In genomic region chr2:26561351-26562016, GRCm38 (mm10) we compare ENCODE assay signal across 9 mouse cellular contexts. TPM values are rescaled to one million over a fixed set of nuclear protein-coding genes. Genes with fewer than 3 reads are reported as not detected.
DNase-seq lines count a peak whose midpoint lies in the region; ATAC-seq and TF ChIP-seq lines count a peak whose summit lies in the region.
"Had no signal": no experiment of that assay in that cellular context is flagged by ENCODE, and none has a peak within 500 bp of the region (broad histone marks: within the 10 kb centered on the region; RNA-seq: fewer than 3 reads in every experiment).

No protein-coding gene starts in this region.

- peak in 1 of 2 experiments; percentile 18 for DNase-seq in cerebellum, adult 2 months
- DNase-seq in cerebellum, postnatal 4 days (ENCODE audit: low spot score in 2 of 2): no peak
- peak; percentile 82 for DNase-seq in ES-CJ7 (ENCODE audit: low read depth, low spot score)
- DNase-seq in fibroblast of lung, adult 2 months (ENCODE audit: low read depth): peak; percentile 56
- DNase-seq in gastrocnemius, postnatal 10 days: no peak
- DNase-seq: liver, embryonic 13.5 days had no signal

- no peaks in the 10 kb centered on the region for H3K4me1 ChIP-seq in cerebellum, adult 2 months (ENCODE audit: control insufficient read depth, insufficient read depth, low read length)
- H3K4me1 ChIP-seq in hindbrain, embryonic 15.5 days (replicated peaks): peaks cover 8% of the 10 kb centered on the region; the same call in 1 of the 2 replicates
- peaks cover 7% of the 10 kb centered on the region for H3K4me1 ChIP-seq in liver, embryonic 16.5 days (ENCODE audit: control insufficient read depth, low read depth, low read length)

- TF ChIP-seq POLR2A in cerebellum, adult 2 months (IDR thresholded peaks at IDR 0.05; ENCODE audit: borderline replicate concordance, insufficient read depth, low read length): no peak

- WGBS in cerebellum, adult 2 months: 44% methylated on average over 6 of the region's 6 CpGs
- WGBS in hindbrain, embryonic 15.5 days: 43% methylated on average over 6 of the region's 6 CpGs
- WGBS in liver, embryonic 16.5 days (ENCODE audit: insufficient replicate concordance): 25% methylated on average over 6 of the region's 6 CpGs

- H3K4me2 ChIP-seq in hindbrain, embryonic 15.5 days: no peak overlapping the region
- no peak overlapping the region for H3K4me2 ChIP-seq in liver, embryonic 16.5 days (ENCODE audit: low read depth, low read length)
- H3K4me2 ChIP-seq: liver, embryonic 13.5 days had no signal

- H3K27me3 ChIP-seq in cerebellum, adult 2 months (ENCODE audit: control insufficient read depth, insufficient read depth, low read length): no peaks in the 10 kb centered on the region
- no peaks in the 10 kb centered on the region for H3K27me3 ChIP-seq in hindbrain, embryonic 15.5 days
- H3K27me3 ChIP-seq in liver, embryonic 16.5 days (ENCODE audit: control insufficient read depth, insufficient read depth, low read depth, low read length): no peaks in the 10 kb centered on the region
- H3K27me3 ChIP-seq: liver, embryonic 13.5 days had no signal

- no peak overlapping the region for H3K27ac ChIP-seq in cerebellum, adult 2 months (ENCODE audit: insufficient read depth, low read length)
- H3K27ac ChIP-seq in hindbrain, embryonic 15.5 days (replicated peaks): no peak overlapping the region
- H3K27ac ChIP-seq in liver, embryonic 16.5 days (ENCODE audit: low read length): no peak overlapping the region
- H3K27ac ChIP-seq: liver, embryonic 13.5 days had no signal

- no peak overlapping the region for H3K9ac ChIP-seq in hindbrain, embryonic 15.5 days
- H3K9ac ChIP-seq in liver, embryonic 16.5 days (ENCODE audit: low read depth, low read length): no peak overlapping the region
- H3K9ac ChIP-seq: liver, embryonic 13.5 days had no signal

- H3K36me3 ChIP-seq in hindbrain, embryonic 15.5 days: no peaks in the 10 kb centered on the region
- no peaks in the 10 kb centered on the region for H3K36me3 ChIP-seq in liver, embryonic 16.5 days (ENCODE audit: control insufficient read depth, insufficient read depth)
- H3K36me3 ChIP-seq: liver, embryonic 13.5 days had no signal

- peak; percentile 72 for ATAC-seq in hindbrain, embryonic 15.5 days (ENCODE audit: low FRiP score, low read depth)
- ATAC-seq in liver, embryonic 16.5 days (ENCODE audit: low read depth): peak; percentile 43; the same call in 1 of the 2 replicates
- ATAC-seq in neutrophil, adult 5-6 weeks (ENCODE audit: extremely low read depth, insufficient number of reproducible peaks, low FRiP score, poor library complexity, severe bottlenecking): peak; percentile 51; the same call in 1 of the 2 replicates

- no peaks in the 10 kb centered on the region for H3K9me3 ChIP-seq in hindbrain, embryonic 15.5 days
- no peaks in the 10 kb centered on the region for H3K9me3 ChIP-seq in liver, embryonic 16.5 days (replicated peaks; ENCODE audit: control insufficient read depth, low read length)
- H3K9me3 ChIP-seq: liver, embryonic 13.5 days had no signal

- TF ChIP-seq CTCF in cerebellum, adult 2 months (IDR thresholded peaks at IDR 0.05; ENCODE audit: borderline replicate concordance, insufficient read depth, low read depth, low read length): peak; percentile 62; the same call in 1 of the 2 replicates

- no peak overlapping the region for H3K4me3 ChIP-seq in cerebellum, adult 2 months (replicated peaks; ENCODE audit: insufficient read depth, low read depth, low read length)
- no peak overlapping the region for H3K4me3 ChIP-seq in hindbrain, embryonic 15.5 days
- H3K4me3 ChIP-seq in liver, embryonic 16.5 days (ENCODE audit: low read depth, low read length): no peak overlapping the region
- H3K4me3 ChIP-seq: liver, embryonic 13.5 days had no signal

RNA-seq across cellular contexts. Expression of gene Egfl7, which starts 18.3 kb away (rescaled TPM):
- 87.1 and 93.0 TPM in 2 replicates for polyA plus RNA-seq in cerebellum, adult 2 months (2012; rRNA removed)
- polyA plus RNA-seq in hindbrain, embryonic 15.5 days (2015; fragmentation: Nextera tagmentation; extraction: Ambion mirVana): 70.7 and 75.3 TPM in 2 replicates
- polyA plus RNA-seq in liver, embryonic 16.5 days (2015; fragmentation: Nextera tagmentation; extraction: Ambion mirVana): 50.9 and 54.3 TPM in 2 replicates
- total RNA-seq in neutrophil, adult 5-6 weeks (2017): 0.58 TPM in 1 of 2 replicates, not detected in the other
- 100 to 1,000 TPM; 104 to 147 TPM for total RNA-seq in gastrocnemius, postnatal 10 days (2021)

RNA-seq across cellular contexts. Expression of gene Gm20532, which starts 25.0 kb away (rescaled TPM):
- polyA plus RNA-seq in cerebellum, adult 2 months (2012; rRNA removed): not detected in 2 replicates
- not detected in 2 replicates for polyA plus RNA-seq in hindbrain, embryonic 15.5 days (2015; fragmentation: Nextera tagmentation; extraction: Ambion mirVana)
- not detected in 2 replicates for polyA plus RNA-seq in liver, embryonic 16.5 days (2015; fragmentation: Nextera tagmentation; extraction: Ambion mirVana)
- total RNA-seq in neutrophil, adult 5-6 weeks (2017): not detected in 2 replicates
- under 1 TPM in 1 of 2 experiments, not detected in 1; 0.40 TPM for total RNA-seq in gastrocnemius, postnatal 10 days (2021)
- polyA plus RNA-seq: liver, embryonic 13.5 days had no signal

RNA-seq across cellular contexts. Expression of gene Agpat2, which starts 42.7 kb away (rescaled TPM):
- polyA plus RNA-seq in cerebellum, adult 2 months (2012; rRNA removed): 2.1 and 2.6 TPM in 2 replicates
- 6.1 and 6.6 TPM in 2 replicates for polyA plus RNA-seq in hindbrain, embryonic 15.5 days (2015; fragmentation: Nextera tagmentation; extraction: Ambion mirVana)
- polyA plus RNA-seq in liver, embryonic 16.5 days (2015; fragmentation: Nextera tagmentation; extraction: Ambion mirVana): 58.3 and 65.7 TPM in 2 replicates
- total RNA-seq in neutrophil, adult 5-6 weeks (2017): 40.4 and 43.6 TPM in 2 replicates
- 1 to 10 TPM; 9.3 to 9.4 TPM for total RNA-seq in gastrocnemius, postnatal 10 days (2021)

RNA-seq across cellular contexts. Expression of gene Notch1, which starts 45.0 kb away (rescaled TPM):
- 10.5 and 11.6 TPM in 2 replicates for polyA plus RNA-seq in cerebellum, adult 2 months (2012; rRNA removed)
- 16.3 and 18.2 TPM in 2 replicates for polyA plus RNA-seq in hindbrain, embryonic 15.5 days (2015; fragmentation: Nextera tagmentation; extraction: Ambion mirVana)
- polyA plus RNA-seq in liver, embryonic 16.5 days (2015; fragmentation: Nextera tagmentation; extraction: Ambion mirVana): 2.8 and 3.1 TPM in 2 replicates
- total RNA-seq in neutrophil, adult 5-6 weeks (2017): 46.5 and 48.8 TPM in 2 replicates
- 10 to 100 TPM; 22.5 to 33.5 TPM for total RNA-seq in gastrocnemius, postnatal 10 days (2021)

Comparison
In these comparisons a context has a peak if more than half of its experiments do, and no peak if none do; other contexts are left out.
1. DNase-seq: peak in ES-CJ7 (single experiment) and fibroblast of lung, adult 2 months (single experiment); none in cerebellum, postnatal 4 days (0 of 2) and gastrocnemius, postnatal 10 days (single experiment).
2. Peak in every context shown above with its lines, with median percentiles within 50 percentile points of each other: ATAC-seq.